Comparison of ENCODE assay signal across 13 mouse cellular contexts in the genomic region with DNA sequence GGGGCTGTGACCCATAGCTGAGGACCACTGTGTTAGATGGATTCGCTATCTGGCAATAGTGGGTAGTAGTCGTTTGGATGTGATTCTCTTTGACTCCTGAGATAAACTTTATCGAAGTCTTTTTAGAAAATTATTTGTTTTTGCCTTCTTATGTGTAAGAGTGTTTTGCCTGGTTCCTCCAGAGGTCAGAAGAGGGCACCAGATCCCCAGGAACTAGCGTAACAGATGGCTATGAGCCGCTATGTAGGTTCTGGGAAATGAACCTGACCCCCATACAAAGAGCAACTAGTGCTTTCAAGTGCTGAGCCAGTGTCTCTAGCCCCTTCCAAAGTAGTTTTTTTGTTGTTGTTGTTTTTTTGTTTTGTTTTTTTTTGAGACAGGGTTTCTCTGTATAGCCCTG. TPM values are rescaled to one million over a fixed set of nuclear protein-coding genes. Genes with fewer than 3 reads are reported as not detected.
DNase-seq lines count a peak whose midpoint lies in the region; ATAC-seq and TF ChIP-seq lines count a peak whose summit lies in the region.
"Had no signal": no experiment of that assay in that cellular context is flagged by ENCODE, and none has a peak within 500 bp of the region (broad histone marks: within the 10 kb centered on the region; RNA-seq: fewer than 3 reads in every experiment).

No protein-coding gene starts in this region.

- no peak for TF ChIP-seq POLR2A in liver, adult 2 months (IDR thresholded peaks at IDR 0.05; ENCODE audit: extremely low read depth, insufficient read depth, low read length)

- no peaks in the 10 kb centered on the region for H3K27me3 ChIP-seq in liver, adult 2 months (ENCODE audit: control insufficient read depth, insufficient read depth, low read length)
- H3K27me3 ChIP-seq: forebrain, embryonic 13.5 days; megakaryocyte, embryonic 14.5 days had no signal

- intact Hi-C loops in left cerebral cortex, postnatal 36 days (cut with DNase I) = no loop called here

- peak; percentile 17 for DNase-seq in cerebellum, postnatal 14 days
- peak; percentile 32 for DNase-seq in liver, adult 2 months (ENCODE audit: extremely low read depth, low read depth, low spot score)
- DNase-seq in liver (no peak), R1 (ENCODE audit: low read depth, low spot score) (peak; percentile 54)
- peak; percentile 74 for DNase-seq in naive thymus-derived CD4-positive, alpha-beta T cell, adult 2 months (ENCODE audit: low read depth)
- no peak for DNase-seq in left cerebral cortex, postnatal 36 days (ENCODE audit: low spot score in 2 of 2)
- no peak for DNase-seq in cerebellum, adult 11-12 months
- DNase-seq: adrenal gland, postnatal 25 days had no signal

- H3K4me3 ChIP-seq in liver, adult 2 months (ENCODE audit: insufficient read depth, low read depth, low read length) = no peak overlapping the region
- H3K4me3 ChIP-seq: embryonic facial prominence, embryonic 10.5 days; forebrain, embryonic 13.5 days; limb, embryonic 10.5 days; megakaryocyte, embryonic 14.5 days had no signal

- no peaks in the 10 kb centered on the region for H3K36me3 ChIP-seq in liver, adult 2 months (ENCODE audit: control insufficient read depth, insufficient read depth, low read length)
- H3K36me3 ChIP-seq: limb, embryonic 10.5 days had no signal

- H3K79me2 ChIP-seq in liver, adult 2 months (ENCODE audit: control insufficient read depth, insufficient read depth, low read length) = no peaks in the 10 kb centered on the region

- WGBS in liver, adult 2 months = 33% methylated on average over 5 of the region's 5 CpGs

- peak; percentile 27; the same call in 1 of the 2 replicates for TF ChIP-seq CTCF in liver, adult 2 months (IDR thresholded peaks at IDR 0.05; ENCODE audit: low read depth, low read length)

- peaks cover 9% of the 10 kb centered on the region for H3K4me1 ChIP-seq in liver, adult 2 months (ENCODE audit: control insufficient read depth, insufficient read depth, low read length)
- H3K4me1 ChIP-seq: forebrain, embryonic 13.5 days; limb, embryonic 10.5 days had no signal

- no peak for ATAC-seq in cerebellum, adult (ENCODE audit: insufficient number of reproducible peaks, low FRiP score, low TSS enrichment)
- ATAC-seq: forebrain, embryonic 13.5 days had no signal

- no peak overlapping the region for H3K27ac ChIP-seq in liver, adult 2 months (replicated peaks; ENCODE audit: insufficient read depth, low read depth, low read length)
- H3K27ac ChIP-seq: embryonic facial prominence, embryonic 10.5 days; forebrain, embryonic 13.5 days; limb, embryonic 10.5 days had no signal

- no peak overlapping the region for H3K9ac ChIP-seq in liver, adult 2 months (ENCODE audit: low read depth, low read length)
- H3K9ac ChIP-seq: forebrain, embryonic 13.5 days had no signal

RNA-seq across cellular contexts. Expression of a gene that starts 58.1 kb away (rescaled TPM):
- 144 and 218 TPM in 2 replicates for total RNA-seq in liver, adult 2 months (2014; rRNA removed)
- 48.9 and 62.1 TPM in 2 replicates for polyA plus RNA-seq in liver, adult 2 months (2012; rRNA removed)
- 100 to 1,000 TPM; 194 to 206 TPM for total RNA-seq in left cerebral cortex, postnatal 36 days (2021)

Comparison
In these comparisons a context has a peak if more than half of its experiments do, and no peak if none do; other contexts are left out.
1. DNase-seq: peak in cerebellum, postnatal 14 days (2 of 2), liver, adult 2 months (single experiment), R1 (single experiment) and naive thymus-derived CD4-positive, alpha-beta T cell, adult 2 months (single experiment); none in liver (single experiment), left cerebral cortex, postnatal 36 days (0 of 2) and cerebellum, adult 11-12 months (single experiment).